Mouse (Mus musculus) liver, embryonic 13.5 days (tissue): ENCODE measurements around the gene BC005537. TPM values are rescaled to one million over a fixed set of nuclear protein-coding genes. Genes with fewer than 3 reads are reported as not detected.
"Not testable (repeated sequence)": the region's sequence is repeated elsewhere in the genome, so short reads cannot be mapped to it uniquely, and the experiment has no call there.

Experiments used
- ATAC-seq: fragments of 200-750 bp; cut with Nextera tagmentation; 2 replicates; pipeline ENCODE4 v1.8.0; 2017; ENCODE audit warnings: low read depth, mild to moderate bottlenecking, moderate number of reproducible peaks, moderate library complexity
- DNase-seq: peaks from one replicate; pipeline ENCODE4 v3.0.0; 2022
- H3K27ac ChIP-seq: fragments of 300-500 bp; sonication (generic); 2 replicates; pipeline ENCODE4 v1.5.1; 2015; ENCODE audit warnings: moderate library complexity, mild to moderate bottlenecking, inconsistent platforms
- H3K27me3 ChIP-seq: fragments of 300-500 bp; sonication (generic); 2 replicates; pipeline ENCODE4 v1.6.1; 2015; ENCODE audit warnings: mild to moderate bottlenecking, inconsistent platforms
- H3K36me3 ChIP-seq: fragments of 300-500 bp; sonication (generic); 2 replicates; pipeline ENCODE4 v1.6.1; 2015; ENCODE audit warnings: mild to moderate bottlenecking, inconsistent platforms
- H3K4me1 ChIP-seq: fragments of 300-500 bp; sonication (generic); replicated peaks from 2 replicates; pipeline ENCODE4 v1.6.1; 2015; ENCODE audit warnings: inconsistent platforms
- H3K4me2 ChIP-seq: fragments of 300-500 bp; sonication (generic); 2 replicates; pipeline ENCODE4 v1.6.1; 2015; ENCODE audit warnings: inconsistent platforms, mild to moderate bottlenecking, moderate library complexity
- H3K4me3 ChIP-seq: fragments of 300-500 bp; sonication (generic); replicated peaks from 2 replicates; pipeline ENCODE4 v1.5.1; 2015; ENCODE audit warnings: mild to moderate bottlenecking, inconsistent platforms
- H3K9ac ChIP-seq: fragments of 300-500 bp; sonication (generic); 2 replicates; pipeline ENCODE4 v1.6.1; 2015; ENCODE audit warnings: mild to moderate bottlenecking, inconsistent platforms
- H3K9me3 ChIP-seq: fragments of 300-500 bp; sonication (generic); replicated peaks from 2 replicates; pipeline ENCODE4 v1.6.1; 2016; ENCODE audit warnings: inconsistent platforms
- whole genome bisulfite sequencing: fragments of 180-500 bp; shearing (Covaris S2); methylation state at CpG from one replicate; pipeline ENCODE4 v1.1.7; 2015; ENCODE audit not compliant: insufficient replicate concordance; 5-methylcytosine and 5-hydroxymethylcytosine counted together
- polyA plus RNA-seq: library from polyadenylated mRNA; unstranded; fragments of >200 nt; fragmentation: Nextera tagmentation; extraction: Ambion mirVana; gene quantifications from 2 replicates; pipeline ENCODE4 v1.2.1, GENCODE M21; 2015

Gene BC005537
- 9.5 and 9.6 TPM in 2 replicates for polyA plus RNA-seq

GRCm38 (mm10) chr13:24801308-24801921 is at the start of gene BC005537:
BC005537 (plus strand) TSS chr13:24801657.
- Histone ChIP-seq H3K4me1 (peaks cover 33% of the 10 kb centered on the region), H3K4me2 (peak within 1 kb of the TSS; percentile 94), H3K36me3 (peaks cover 19% of the 10 kb centered on the region), H3K9ac (peak within 1 kb of the TSS; percentile 99), H3K27me3 (no peaks in the 10 kb centered on the region), H3K4me3 (peak within 1 kb of the TSS; percentile 98), H3K27ac (peak within 1 kb of the TSS; percentile 100), H3K9me3 (no peaks in the 10 kb centered on the region)
- DNase-seq (no peak), ATAC-seq (peak; percentile 37)
- under 1% methylated on average over 72 of the region's 74 CpGs for WGBS

GRCm38 (mm10) chr13:24756756-24757155 is 44.7 kb upstream of the BC005537 start:
- Histone ChIP-seq H3K27me3 (no peaks in the 10 kb centered on the region), H3K9me3 (no peaks in the 10 kb centered on the region), H3K36me3 (peaks cover 79% of the 10 kb centered on the region), H3K9ac (no peak overlapping the region), H3K4me3 (no peak overlapping the region), H3K27ac (no peak overlapping the region), H3K4me1 (peaks cover 30% of the 10 kb centered on the region), H3K4me2 (no peak overlapping the region)
- WGBS = 89% methylated on average over 3 of the region's 3 CpGs
- no peak for DNase-seq
- no peak for ATAC-seq

- Histone ChIP-seq H3K9me3 (no peaks in the 10 kb centered on the region), H3K4me2 (peak overlapping the region; percentile 82), H3K9ac (0 out of 2 replicates have a peak overlapping the region, but pooled peaks have one; percentile 26), H3K4me1 (peaks cover 42% of the 10 kb centered on the region), H3K27ac (no peak overlapping the region), H3K27me3 (no peaks in the 10 kb centered on the region), H3K36me3 (peaks cover 67% of the 10 kb centered on the region), H3K4me3 (peak overlapping the region; percentile 12; the same call in 1 of the 2 replicates)
- ATAC-seq = no peak
- WGBS = 43% methylated on average over 12 of the region's 12 CpGs
- no peak for DNase-seq
These were observed 43.5 kb upstream of the BC005537 start for GRCm38 (mm10) chr13:24757820-24758564.

DNA sequence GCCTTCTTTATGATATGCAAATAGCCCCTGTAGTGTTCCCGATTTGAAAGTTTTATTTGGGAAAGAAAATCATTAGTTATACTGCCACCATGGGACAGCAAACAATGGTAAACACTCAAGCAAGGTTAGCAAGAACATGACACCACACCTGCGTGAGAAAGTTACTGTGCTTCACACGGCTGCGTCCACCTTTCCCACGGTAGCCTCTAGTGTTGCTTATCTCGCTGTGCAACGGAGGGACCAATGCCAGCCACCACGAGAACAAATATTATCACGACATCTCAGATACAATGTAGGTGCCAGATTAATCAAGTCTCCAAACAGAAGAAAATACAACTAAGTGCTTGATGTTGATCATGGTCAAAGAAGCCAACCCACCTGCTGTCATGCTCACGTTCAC is 42.0 kb upstream of the BC005537 start:
- ATAC-seq (no peak), DNase-seq (no peak)
- Histone ChIP-seq H3K4me2 (peak overlapping the region; percentile 82), H3K4me1 (peaks cover 46% of the 10 kb centered on the region), H3K27ac (no peak overlapping the region), H3K36me3 (peaks cover 54% of the 10 kb centered on the region), H3K4me3 (peak overlapping the region; percentile 96), H3K27me3 (no peaks in the 10 kb centered on the region), H3K9ac (peak overlapping the region; percentile 99; the same call in 1 of the 2 replicates), H3K9me3 (no peaks in the 10 kb centered on the region)
- 51% methylated on average over 10 of the region's 10 CpGs for WGBS

GRCm38 (mm10) chr13:24760351-24760870 is 41.0 kb upstream of the BC005537 start:
- ATAC-seq (no peak), DNase-seq (no peak)
- Histone ChIP-seq H3K9me3 (no peaks in the 10 kb centered on the region), H3K27me3 (no peaks in the 10 kb centered on the region), H3K27ac (peak overlapping the region; percentile 98), H3K36me3 (peaks cover 45% of the 10 kb centered on the region), H3K4me1 (peaks cover 46% of the 10 kb centered on the region), H3K9ac (peak overlapping the region; percentile 99), H3K4me2 (peak overlapping the region; percentile 82), H3K4me3 (peak overlapping the region; percentile 96)
- WGBS = 51% methylated on average over 5 of the region's 5 CpGs

DNA sequence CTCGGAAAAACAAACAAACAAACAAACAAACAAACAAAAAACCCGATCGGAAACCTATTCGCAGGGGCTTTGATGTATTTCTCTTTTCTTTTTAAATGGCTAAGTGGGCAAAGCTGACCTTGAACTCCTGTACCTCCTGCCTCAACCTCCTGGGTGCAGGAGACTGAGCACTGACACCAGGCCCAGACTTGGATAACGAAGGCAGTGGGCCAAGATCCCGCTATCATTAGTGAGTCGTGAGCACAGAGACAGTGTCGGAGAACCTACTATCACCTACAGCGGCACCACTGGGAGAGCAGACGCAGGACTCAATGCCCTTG is 40.4 kb upstream of the BC005537 start:
- H3K4me1 ChIP-seq = peaks cover 46% of the 10 kb centered on the region
- H3K4me2 ChIP-seq = peak overlapping the region; percentile 82
- peaks cover 38% of the 10 kb centered on the region for H3K36me3 ChIP-seq
- H3K4me3 ChIP-seq = peak overlapping the region; percentile 96
- H3K27me3 ChIP-seq = no peaks in the 10 kb centered on the region
- peak overlapping the region; percentile 98 for H3K27ac ChIP-seq
- 1% methylated on average over 10 of the region's 10 CpGs for WGBS
- ATAC-seq (no peak), DNase-seq (no peak)
- H3K9me3 ChIP-seq = no peaks in the 10 kb centered on the region
- H3K9ac ChIP-seq = peak overlapping the region; percentile 99

- H3K27ac ChIP-seq = peak within 1 kb of the TSS; percentile 98
- H3K27me3 ChIP-seq = no peaks in the 10 kb centered on the region
- no peaks in the 10 kb centered on the region for H3K9me3 ChIP-seq
- peaks cover 46% of the 10 kb centered on the region for H3K4me1 ChIP-seq
- H3K36me3 ChIP-seq = peaks cover 32% of the 10 kb centered on the region
- peak within 1 kb of the TSS; percentile 82 for H3K4me2 ChIP-seq
- peak; percentile 96 for ATAC-seq
- peak; percentile 95 for DNase-seq
- WGBS = 0% methylated on average over 75 of the region's 79 CpGs
- H3K9ac ChIP-seq = peak within 1 kb of the TSS; percentile 99
- peak within 1 kb of the TSS; percentile 96 for H3K4me3 ChIP-seq
These were observed 39.8 kb upstream of the BC005537 start, which contains the start of gene Gmnn for GRCm38 (mm10) chr13:24761403-24762227. Gmnn (minus strand) TSS chr13:24761923.

GRCm38 (mm10) chr13:24762254-24762653 is 39.2 kb upstream of the BC005537 start:
- H3K9ac ChIP-seq = peak overlapping the region; percentile 99

GRCm38 (mm10) chr13:24767809-24768208 is 33.6 kb upstream of the BC005537 start:
- H3K4me3 ChIP-seq, H3K27me3 ChIP-seq, ATAC-seq, H3K36me3 ChIP-seq, H3K9ac ChIP-seq, DNase-seq, H3K9me3 ChIP-seq, H3K4me1 ChIP-seq, H3K27ac ChIP-seq, H3K4me2 ChIP-seq: not testable (repeated sequence)
- 68% methylated on average over 4 of the region's 4 CpGs for WGBS

More at GRCm38 (mm10) chr13:24762254-24762653, 39.2 kb upstream of the BC005537 start:
- Histone ChIP-seq H3K4me1 (peaks cover 46% of the 10 kb centered on the region), H3K27ac (peak overlapping the region; percentile 98), H3K4me3 (peak overlapping the region; percentile 96), H3K9me3 (no peaks in the 10 kb centered on the region), H3K36me3 (peaks cover 26% of the 10 kb centered on the region), H3K4me2 (peak overlapping the region; percentile 82), H3K27me3 (no peaks in the 10 kb centered on the region)
- ATAC-seq (no peak), DNase-seq (no peak)
- 20% methylated on average over 4 of the region's 4 CpGs for WGBS

DNA sequence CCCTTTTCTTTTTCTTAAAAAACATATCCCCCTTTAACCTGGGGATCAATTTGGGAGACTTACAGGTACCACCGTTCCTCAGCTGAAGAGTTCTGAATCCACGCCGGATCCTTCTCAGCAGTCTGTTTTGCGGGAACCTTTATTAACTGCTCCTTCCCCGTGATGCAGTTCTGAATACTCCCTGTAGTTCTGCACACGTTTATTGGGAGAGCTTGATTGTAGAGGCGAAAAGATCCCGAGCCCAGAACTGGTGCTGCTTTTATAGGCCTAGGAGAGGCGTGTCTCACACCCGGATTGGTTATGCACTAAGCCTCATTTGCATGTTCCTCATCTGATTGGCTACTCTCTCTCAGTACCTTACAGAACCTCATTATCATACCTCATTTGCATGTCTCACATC is 30.0 kb upstream of the BC005537 start:
- not testable (repeated sequence) for ATAC-seq, H3K36me3 ChIP-seq, H3K27me3 ChIP-seq, DNase-seq, H3K4me1 ChIP-seq, H3K4me3 ChIP-seq, H3K9me3 ChIP-seq, H3K4me2 ChIP-seq, H3K27ac ChIP-seq, H3K9ac ChIP-seq
- 87% methylated on average over 10 of the region's 10 CpGs for WGBS
